Mouse (Mus musculus) spleen, adult 2 months (tissue): ENCODE measurements around the gene Gtf2h3.

Experiments
- CTCF ChIP-seq: fragments of 200-500 bp; IDR thresholded peaks from 2 replicates; pipeline ENCODE4 v1.5.1; 2011; ENCODE audit warnings: mild to moderate bottlenecking, inconsistent platforms; ENCODE audit not compliant: insufficient read depth, insufficient read length, insufficient replicate concordance; ENCODE audit errors: extremely low read depth
- POLR2A ChIP-seq: fragments of 200-500 bp; IDR thresholded peaks from 2 replicates; pipeline ENCODE4 v1.6.1; 2011; ENCODE audit warnings: low read depth, low read length, inconsistent platforms

DNA sequence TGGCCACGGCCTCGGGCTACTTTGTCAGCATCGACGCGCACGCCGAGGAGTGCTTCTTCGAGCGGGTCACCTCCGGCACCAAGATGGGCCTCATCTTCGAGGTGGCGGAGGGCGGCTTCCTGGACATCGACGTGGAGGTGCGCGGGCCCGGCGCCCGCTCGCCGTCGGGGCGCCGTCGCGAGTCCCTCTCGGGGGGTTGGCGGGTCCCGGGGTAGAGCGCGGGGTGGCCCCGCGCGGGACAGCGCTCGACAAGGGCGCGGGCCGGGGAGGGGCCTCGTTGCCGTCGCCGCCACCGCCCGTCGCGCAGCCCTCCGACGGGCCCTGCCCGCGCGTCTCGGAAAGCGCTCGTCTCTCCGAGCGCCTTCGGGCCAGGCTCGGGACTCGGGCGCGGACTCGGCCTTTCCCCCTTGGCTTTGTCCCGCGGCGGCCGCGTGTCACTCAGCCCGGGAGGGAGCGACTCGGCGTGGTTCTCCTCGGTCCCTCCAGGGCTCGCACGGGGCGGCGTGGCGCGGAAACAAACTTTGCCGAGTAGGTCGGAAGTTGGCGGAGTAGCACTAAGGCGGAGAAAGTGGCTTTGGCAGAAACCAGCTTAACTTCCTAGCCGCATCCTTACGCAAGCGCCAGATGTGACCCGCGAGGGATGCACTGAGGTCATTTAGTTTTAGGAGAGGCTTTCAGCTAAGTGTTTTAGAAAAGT lies 37.9 kb upstream of the Gtf2h3 start:
- no peak for TF ChIP-seq CTCF
- TF ChIP-seq POLR2A, result no peak
